Mouse (Mus musculus): ENCODE data around the gene Ptprn2.

DNA sequence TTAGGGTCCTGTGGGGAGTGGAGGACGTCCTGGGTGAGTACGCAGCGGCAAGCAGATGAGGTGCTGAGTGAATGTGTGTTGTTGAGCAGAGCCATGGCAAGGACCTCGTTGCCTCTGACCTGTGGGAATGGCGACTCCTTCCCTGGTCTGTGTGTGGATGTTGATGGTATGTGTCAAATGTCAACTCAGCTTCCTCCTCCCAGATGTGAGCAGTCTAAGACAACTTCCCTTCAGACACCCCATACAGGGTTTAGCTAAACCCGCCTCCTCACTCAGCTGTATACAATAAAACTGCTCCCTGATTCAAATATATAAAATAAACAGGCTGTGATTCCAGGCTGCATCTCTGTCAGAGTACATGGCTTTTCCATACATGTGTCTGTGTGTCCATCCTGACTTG lies 491.5 kb downstream of the Ptprn2 start:
- no peak for TF ChIP-seq CTCF (IDR thresholded peaks at IDR 0.05; ENCODE audit: control insufficient read depth, insufficient read depth, insufficient replicate concordance, low read depth, low read length)
- no peak for TF ChIP-seq POLR2A (IDR thresholded peaks at IDR 0.05; ENCODE audit: control insufficient read depth, low read depth, low read length)
